Mouse (Mus musculus): ENCODE data around the gene Fgf18. TPM values are rescaled to one million over a fixed set of nuclear protein-coding genes. Genes with fewer than 3 reads are reported as not detected.

Fgf18 gene
- polyA plus RNA-seq, 1 experiment from 2014 or later = 0.83 TPM

GRCm38 (mm10) chr11:33145201-33146142, 1.7 kb downstream of the Fgf18 start:
- H3K4me2 ChIP-seq (ENCODE audit: low read depth, low read length) = no peak overlapping the region
- whole genome bisulfite sequencing = 23% methylated on average over 7 of the region's 7 CpGs

GRCm38 (mm10) chr11:33143906-33144305, 3.3 kb downstream of the Fgf18 start:
- H3K4me3 ChIP-seq (ENCODE audit: low read length) = no peak overlapping the region
- H3K4me1 ChIP-seq (ENCODE audit: control insufficient read depth, insufficient read depth, low read length) = peaks cover 24% of the 10 kb centered on the region
- no peak overlapping the region for H3K4me2 ChIP-seq (ENCODE audit: low read depth, low read length)
- no peak overlapping the region for H3K27ac ChIP-seq (ENCODE audit: low read length)
- H3K9me3 ChIP-seq (ENCODE audit: control insufficient read depth, low read length) = no peaks in the 10 kb centered on the region
- ATAC-seq = no peak
- WGBS = 36% methylated on average over 9 of the region's 9 CpGs
- H3K27me3 ChIP-seq (replicated peaks; ENCODE audit: control insufficient read depth, insufficient read depth, low read length) = peaks cover 20% of the 10 kb centered on the region
- H3K9ac ChIP-seq (ENCODE audit: low read depth, low read length) = no peak overlapping the region
- no peaks in the 10 kb centered on the region for H3K36me3 ChIP-seq (ENCODE audit: control insufficient read depth, insufficient read depth, low read length)

More at GRCm38 (mm10) chr11:33145201-33146142, 1.7 kb downstream of the Fgf18 start:
- H3K9ac ChIP-seq (ENCODE audit: low read depth, low read length) = no peak overlapping the region
- no peak overlapping the region for H3K27ac ChIP-seq (ENCODE audit: low read length)
- no peaks in the 10 kb centered on the region for H3K9me3 ChIP-seq (ENCODE audit: control insufficient read depth, low read length)
- H3K27me3 ChIP-seq (replicated peaks; ENCODE audit: control insufficient read depth, insufficient read depth, low read length) = peaks cover 20% of the 10 kb centered on the region
- no peaks in the 10 kb centered on the region for H3K36me3 ChIP-seq (ENCODE audit: control insufficient read depth, insufficient read depth, low read length)
- H3K4me1 ChIP-seq (ENCODE audit: control insufficient read depth, insufficient read depth, low read length) = peaks cover 24% of the 10 kb centered on the region
- no peak for ATAC-seq
- H3K4me3 ChIP-seq (ENCODE audit: low read length) = no peak overlapping the region

- no peak overlapping the region for H3K4me3 ChIP-seq (ENCODE audit: low read length)
- H3K4me2 ChIP-seq (ENCODE audit: low read depth, low read length) = no peak overlapping the region
- no peaks in the 10 kb centered on the region for H3K9me3 ChIP-seq (ENCODE audit: control insufficient read depth, low read length)
- peaks cover 19% of the 10 kb centered on the region for H3K27me3 ChIP-seq (replicated peaks; ENCODE audit: control insufficient read depth, insufficient read depth, low read length)
- no peak overlapping the region for H3K27ac ChIP-seq (ENCODE audit: low read length)
- H3K9ac ChIP-seq (ENCODE audit: low read depth, low read length) = no peak overlapping the region
- 65% methylated on average over 1 of the region's 1 CpGs for WGBS
- no peaks in the 10 kb centered on the region for H3K36me3 ChIP-seq (ENCODE audit: control insufficient read depth, insufficient read depth, low read length)
- no peak for ATAC-seq
- peaks cover 22% of the 10 kb centered on the region for H3K4me1 ChIP-seq (ENCODE audit: control insufficient read depth, insufficient read depth, low read length)
These were observed 4.4 kb downstream of the Fgf18 start for GRCm38 (mm10) chr11:33142801-33143200.

GRCm38 (mm10) chr11:33140111-33140460, 7.1 kb downstream of the Fgf18 start:
- Histone ChIP-seq H3K4me2 (ENCODE audit: low read depth, low read length) (no peak overlapping the region), H3K9me3 (ENCODE audit: control insufficient read depth, low read length) (no peaks in the 10 kb centered on the region), H3K9ac (ENCODE audit: low read depth, low read length) (no peak overlapping the region), H3K27me3 (replicated peaks; ENCODE audit: control insufficient read depth, insufficient read depth, low read length) (peaks cover 4% of the 10 kb centered on the region), H3K4me3 (ENCODE audit: low read length) (no peak overlapping the region), H3K4me1 (ENCODE audit: control insufficient read depth, insufficient read depth, low read length) (no peaks in the 10 kb centered on the region; the same call in 1 of the 2 replicates), H3K36me3 (ENCODE audit: control insufficient read depth, insufficient read depth, low read length) (no peaks in the 10 kb centered on the region), H3K27ac (ENCODE audit: low read length) (no peak overlapping the region)
- WGBS = 85% methylated on average over 5 of the region's 5 CpGs
- no peak for ATAC-seq

GRCm38 (mm10) chr11:33139458-33140110, 7.6 kb downstream of the Fgf18 start:
- no peak overlapping the region for H3K4me2 ChIP-seq (ENCODE audit: low read depth, low read length)
- peaks cover 2% of the 10 kb centered on the region; the same call in 1 of the 2 replicates for H3K27me3 ChIP-seq (replicated peaks; ENCODE audit: control insufficient read depth, insufficient read depth, low read length)
- no peak overlapping the region for H3K27ac ChIP-seq (ENCODE audit: low read length)
- ATAC-seq = no peak
- WGBS = 72% methylated on average over 9 of the region's 9 CpGs
- no peaks in the 10 kb centered on the region for H3K4me1 ChIP-seq (ENCODE audit: control insufficient read depth, insufficient read depth, low read length)
- no peak overlapping the region for H3K4me3 ChIP-seq (ENCODE audit: low read length)
- H3K36me3 ChIP-seq (ENCODE audit: control insufficient read depth, insufficient read depth, low read length) = no peaks in the 10 kb centered on the region
- no peaks in the 10 kb centered on the region for H3K9me3 ChIP-seq (ENCODE audit: control insufficient read depth, low read length)
- H3K9ac ChIP-seq (ENCODE audit: low read depth, low read length) = no peak overlapping the region

- Histone ChIP-seq H3K9me3 (ENCODE audit: control insufficient read depth, low read length) (no peaks in the 10 kb centered on the region), H3K4me1 (ENCODE audit: control insufficient read depth, insufficient read depth, low read length) (no peaks in the 10 kb centered on the region), H3K9ac (ENCODE audit: low read depth, low read length) (no peak overlapping the region), H3K27ac (ENCODE audit: low read length) (no peak overlapping the region), H3K4me3 (ENCODE audit: low read length) (no peak overlapping the region), H3K27me3 (replicated peaks; ENCODE audit: control insufficient read depth, insufficient read depth, low read length) (no peaks in the 10 kb centered on the region; the same call in 1 of the 2 replicates), H3K4me2 (ENCODE audit: low read depth, low read length) (no peak overlapping the region), H3K36me3 (ENCODE audit: control insufficient read depth, insufficient read depth, low read length) (no peaks in the 10 kb centered on the region)
- 88% methylated on average over 5 of the region's 5 CpGs for WGBS
- no peak for ATAC-seq
These were observed 8.5 kb downstream of the Fgf18 start for GRCm38 (mm10) chr11:33138686-33139085.

GRCm38 (mm10) chr11:33134391-33134986, 12.7 kb downstream of the Fgf18 start:
- no peak for ATAC-seq
- H3K4me3 ChIP-seq (ENCODE audit: low read length) = no peak overlapping the region
- no peak overlapping the region for H3K4me2 ChIP-seq (ENCODE audit: low read depth, low read length)
- no peak overlapping the region for H3K9ac ChIP-seq (ENCODE audit: low read depth, low read length)
- no peaks in the 10 kb centered on the region for H3K4me1 ChIP-seq (ENCODE audit: control insufficient read depth, insufficient read depth, low read length)
- no peaks in the 10 kb centered on the region for H3K36me3 ChIP-seq (ENCODE audit: control insufficient read depth, insufficient read depth, low read length)
- no peaks in the 10 kb centered on the region for H3K27me3 ChIP-seq (replicated peaks; ENCODE audit: control insufficient read depth, insufficient read depth, low read length)
- no peak overlapping the region for H3K27ac ChIP-seq (ENCODE audit: low read length)
- WGBS = 88% methylated on average over 8 of the region's 8 CpGs
- H3K9me3 ChIP-seq (ENCODE audit: control insufficient read depth, low read length) = no peaks in the 10 kb centered on the region

GRCm38 (mm10) chr11:33132619-33133338, 14.4 kb downstream of the Fgf18 start:
- WGBS = 66% methylated on average over 8 of the region's 8 CpGs
- Histone ChIP-seq H3K4me2 (ENCODE audit: low read depth, low read length) (no peak overlapping the region), H3K9ac (ENCODE audit: low read depth, low read length) (no peak overlapping the region), H3K36me3 (ENCODE audit: control insufficient read depth, insufficient read depth, low read length) (no peaks in the 10 kb centered on the region), H3K9me3 (ENCODE audit: control insufficient read depth, low read length) (no peaks in the 10 kb centered on the region), H3K27ac (ENCODE audit: low read length) (no peak overlapping the region), H3K27me3 (replicated peaks; ENCODE audit: control insufficient read depth, insufficient read depth, low read length) (no peaks in the 10 kb centered on the region), H3K4me3 (ENCODE audit: low read length) (no peak overlapping the region), H3K4me1 (ENCODE audit: control insufficient read depth, insufficient read depth, low read length) (no peaks in the 10 kb centered on the region)
- ATAC-seq = no peak

- no peaks in the 10 kb centered on the region for H3K27me3 ChIP-seq (replicated peaks; ENCODE audit: control insufficient read depth, insufficient read depth, low read length)
- no peaks in the 10 kb centered on the region for H3K36me3 ChIP-seq (ENCODE audit: control insufficient read depth, insufficient read depth, low read length)
- 0 out of 2 replicates have a peak, but pooled peaks cover 8% of the 10 kb centered on the region for H3K4me1 ChIP-seq (ENCODE audit: control insufficient read depth, insufficient read depth, low read length)
- H3K9me3 ChIP-seq (ENCODE audit: control insufficient read depth, low read length) = no peaks in the 10 kb centered on the region
- no peak overlapping the region for H3K4me2 ChIP-seq (ENCODE audit: low read depth, low read length)
- H3K4me3 ChIP-seq (ENCODE audit: low read length) = no peak overlapping the region
- no peak overlapping the region for H3K9ac ChIP-seq (ENCODE audit: low read depth, low read length)
- H3K27ac ChIP-seq (ENCODE audit: low read length) = no peak overlapping the region
- no peak for ATAC-seq
These were observed 20.1 kb downstream of the Fgf18 start for GRCm38 (mm10) chr11:33127058-33127457.

Measured in intestine, embryonic 16.5 days (tissue).